Mouse (Mus musculus) large intestine, adult 2 months (tissue): Measurements from ENCODE around the gene Nppb. TPM values are rescaled to one million over a fixed set of nuclear protein-coding genes. Genes with fewer than 3 reads are reported as not detected.

ENCODE experiments used
- DNase-seq: peaks from one replicate; pipeline ENCODE4 v3.0.0-alpha.2; 2012; ENCODE audit warnings: low read depth, low spot score
- WGBS: fragments of 180-500 bp; shearing (Covaris S2); methylation state at CpG from one replicate; pipeline ENCODE4 v1.1.7; 2018; 5-methylcytosine and 5-hydroxymethylcytosine counted together
- polyA plus RNA-seq: library from polyadenylated mRNA; depleted of rRNA; stranded (reverse); fragments of >200 nt; gene quantifications from 2 replicates; pipeline ENCODE4 v1.2.3, GENCODE M21; 2012

Gene Nppb
- polyA plus RNA-seq, 1 experiment, result not detected

DNA sequence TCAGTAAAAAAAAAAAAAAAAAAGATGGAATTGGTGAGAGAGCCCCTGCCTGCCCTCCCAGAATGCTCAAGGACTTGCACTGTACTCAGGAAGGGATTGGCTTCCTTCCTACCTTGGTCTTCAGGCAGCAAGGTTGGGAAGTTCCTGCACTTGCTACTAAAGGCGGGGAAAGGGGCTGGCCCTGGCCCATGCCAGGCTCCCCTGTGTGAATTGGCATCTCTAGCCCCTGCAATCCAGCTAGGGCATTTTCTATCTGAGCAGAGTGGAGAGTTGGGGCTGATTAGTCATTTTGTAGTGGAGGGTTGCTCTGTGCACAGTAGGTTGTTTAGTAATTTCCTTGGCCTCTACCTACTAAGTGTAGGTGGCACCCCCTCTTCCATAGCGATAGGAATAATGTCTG, 16.8 kb upstream of the Nppb start:
- WGBS, result 78% methylated on average over 2 of the region's 2 CpGs
- DNase-seq, result no peak

DNA sequence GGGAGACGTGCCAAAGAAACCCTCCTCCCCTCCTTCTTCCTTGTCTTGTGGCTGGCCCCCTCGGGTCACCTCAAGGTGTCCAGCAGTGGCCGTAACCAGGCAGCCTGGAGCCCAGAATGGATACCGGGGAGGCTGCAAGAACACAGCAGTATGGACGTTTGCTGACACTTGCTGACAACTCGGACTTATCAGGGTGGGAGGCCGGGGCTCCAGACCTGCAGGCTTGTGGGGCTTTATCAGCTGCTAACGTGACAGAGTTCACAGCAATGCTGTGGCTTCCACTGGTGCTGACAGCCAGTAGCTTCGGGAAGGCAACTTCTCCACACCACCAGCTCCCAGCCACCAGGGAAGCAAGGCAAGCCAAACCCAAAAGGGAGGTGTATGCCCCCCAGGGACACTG, 16.3 kb upstream of the Nppb start:
- 46% methylated on average over 9 of the region's 9 CpGs for WGBS

DNA sequence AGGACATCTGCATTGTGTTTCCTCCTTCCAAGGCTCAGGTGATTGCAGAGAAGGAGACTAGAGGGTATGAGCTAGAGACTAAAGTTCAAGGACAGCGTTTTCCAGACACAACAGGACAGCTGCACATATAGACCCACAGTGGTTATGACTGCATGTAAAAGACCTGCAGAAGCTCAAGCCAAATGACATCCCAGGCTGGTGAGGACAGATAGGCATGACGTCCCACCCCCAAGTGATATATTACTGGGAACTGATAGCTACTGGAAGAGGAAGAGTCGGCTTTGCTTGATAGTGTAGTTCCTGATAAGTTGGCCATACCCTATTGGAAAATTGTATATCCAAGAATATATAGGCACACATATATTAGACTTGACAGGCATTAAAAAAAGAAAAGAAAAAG, 9.4 kb upstream of the Nppb start:
- DNase-seq, result no peak
- 73% methylated on average over 3 of the region's 3 CpGs for WGBS

More for the DNA sequence above, 16.3 kb upstream of the Nppb start:
- DNase-seq, result no peak

DNA sequence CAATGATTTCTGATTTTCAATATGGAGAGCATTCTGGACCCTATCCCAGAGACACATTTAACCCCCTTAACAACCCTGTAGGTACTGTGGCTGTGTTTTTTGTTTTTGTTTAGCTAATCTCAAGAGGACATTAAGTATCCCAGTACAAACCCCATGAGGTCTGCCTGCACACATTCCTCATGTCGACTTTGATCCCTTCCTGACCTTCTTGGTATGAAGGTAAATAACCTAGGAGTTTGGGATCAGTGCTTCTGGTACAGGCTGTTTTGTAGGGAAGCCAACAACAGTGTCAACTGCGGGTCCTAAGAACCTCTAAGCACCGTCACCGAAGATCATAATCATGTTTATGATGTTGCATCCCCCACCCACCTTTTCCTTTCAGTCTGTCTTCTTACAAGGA, 7.9 kb upstream of the Nppb start:
- DNase-seq, result no peak
- 70% methylated on average over 4 of the region's 4 CpGs for WGBS

DNA sequence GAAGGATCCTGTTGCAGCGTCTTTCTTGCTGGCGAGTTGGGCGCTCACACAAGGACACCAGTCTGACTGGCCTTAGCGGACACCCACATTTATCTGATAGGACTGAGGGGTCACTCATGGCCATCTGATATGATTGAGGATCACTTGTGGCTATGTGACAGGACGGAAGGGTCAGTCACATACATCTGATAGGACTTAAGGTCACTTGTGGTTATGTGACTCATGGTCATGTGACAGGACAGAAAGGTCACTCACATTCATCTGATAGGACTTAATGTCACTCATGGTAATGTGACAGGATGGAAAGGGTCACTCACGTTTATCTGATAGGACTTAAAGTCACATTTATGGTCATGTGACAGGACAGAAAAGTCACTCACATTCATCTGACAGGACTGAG, 7.2 kb upstream of the Nppb start:
- DNase-seq, result no peak
- WGBS, result 88% methylated on average over 6 of the region's 6 CpGs

DNA sequence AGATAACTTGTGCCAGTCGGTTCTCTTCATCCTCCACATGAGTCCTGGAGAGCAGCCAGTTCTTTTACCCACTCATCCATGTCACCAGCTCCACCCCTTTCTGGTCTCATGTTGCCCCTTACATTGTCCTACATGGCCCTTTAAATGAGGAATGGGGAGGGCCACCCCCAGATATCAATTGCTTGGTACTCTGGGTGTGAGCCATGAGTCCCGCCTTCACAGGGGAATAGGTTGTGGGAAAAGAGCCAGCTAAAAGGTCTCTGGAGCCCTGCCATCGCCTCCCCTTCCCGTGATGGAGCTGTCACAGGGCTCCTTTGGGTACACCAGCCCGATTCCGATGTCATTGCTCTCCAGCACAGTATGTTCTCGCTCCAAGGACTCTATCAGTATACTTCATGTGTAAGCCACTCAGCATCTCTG, 6.1 kb upstream of the Nppb start:
- 69% methylated on average over 7 of the region's 7 CpGs for WGBS

DNA sequence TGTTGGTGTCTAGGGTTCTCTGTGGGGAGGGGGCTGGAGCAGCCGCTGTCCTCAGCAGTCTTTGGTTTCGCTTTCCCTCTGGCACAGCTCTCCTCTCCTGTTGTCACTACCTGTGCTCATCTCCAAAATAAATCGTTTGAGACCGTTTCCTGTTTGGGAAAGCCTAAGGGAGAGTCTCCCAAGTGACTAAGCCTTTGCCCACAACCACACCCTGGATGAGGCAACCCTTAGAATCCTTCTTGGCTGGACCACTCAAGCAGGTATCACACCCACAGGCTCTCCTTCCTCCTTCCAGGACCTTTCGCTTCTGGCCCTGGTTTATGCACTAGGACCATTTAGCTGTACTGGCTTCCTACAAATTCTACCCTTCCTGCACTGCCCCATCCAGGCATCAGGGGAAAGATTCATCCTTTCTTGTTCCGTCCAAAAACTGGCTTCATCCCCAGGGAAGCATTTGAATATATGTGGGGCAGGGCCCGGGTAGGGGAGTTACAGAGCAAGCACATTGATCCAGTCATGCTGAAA, 8.0 kb downstream of the Nppb start:
- 56% methylated on average over 7 of the region's 7 CpGs for WGBS
- DNase-seq, result no peak

More for the DNA sequence above, 6.1 kb upstream of the Nppb start:
- DNase-seq, result no peak

DNA sequence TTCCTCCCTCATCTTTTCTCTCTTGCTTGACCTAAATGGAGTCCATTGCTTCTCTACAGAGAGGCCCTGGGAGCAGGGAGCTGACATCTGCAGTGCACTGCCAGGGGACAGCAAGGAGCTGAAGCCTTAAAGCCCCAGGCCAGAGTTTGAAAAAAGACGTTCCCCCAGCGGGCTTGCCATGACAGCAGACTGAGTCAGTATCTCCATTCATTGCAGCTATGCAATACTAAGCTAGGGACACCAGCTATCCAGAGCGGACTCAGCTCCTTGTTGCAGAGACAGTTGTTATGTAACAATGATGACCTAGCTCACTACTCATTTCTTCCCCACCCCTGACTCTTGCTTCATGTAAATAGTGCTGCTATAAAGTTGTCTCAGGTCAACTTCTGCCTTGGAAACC, 9.7 kb downstream of the Nppb start:
- WGBS, result 85% methylated on average over 3 of the region's 3 CpGs
- DNase-seq, result no peak

DNA sequence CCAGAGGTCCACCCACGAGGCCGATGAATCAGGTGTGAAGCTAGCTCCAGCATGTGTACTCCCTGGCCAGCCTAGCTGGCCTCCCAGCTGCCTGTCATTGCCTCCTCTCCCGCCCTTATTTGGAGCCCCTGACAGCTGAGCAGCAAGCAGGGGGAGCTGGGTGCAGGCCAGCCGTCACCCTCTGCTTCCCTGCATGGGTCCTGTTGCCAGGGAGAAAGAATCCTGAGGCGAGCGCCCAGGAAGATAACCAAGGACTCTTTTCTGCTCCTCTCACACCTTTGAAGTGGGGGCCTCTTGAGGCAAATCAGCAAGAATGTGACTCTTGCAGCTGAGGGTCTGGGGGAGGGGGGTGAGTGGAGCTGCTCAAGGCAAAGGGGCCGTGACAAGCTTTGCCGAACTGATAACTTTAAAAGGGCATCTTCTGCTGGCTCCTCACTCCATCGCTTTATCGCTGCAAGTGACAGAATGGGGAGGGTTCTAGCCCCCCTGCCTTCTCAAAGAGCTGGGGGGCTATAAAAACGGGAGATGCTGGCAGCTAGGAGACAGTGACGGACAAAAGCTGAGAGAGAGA, 14.7 kb downstream of the Nppb start, which contains the start of gene Nppa:
Gene Nppa (plus strand): TSS at position 521 of the 571 bp plus-strand sequence.
- no peak for DNase-seq
- WGBS, result 45% methylated on average over 12 of the region's 12 CpGs

DNA sequence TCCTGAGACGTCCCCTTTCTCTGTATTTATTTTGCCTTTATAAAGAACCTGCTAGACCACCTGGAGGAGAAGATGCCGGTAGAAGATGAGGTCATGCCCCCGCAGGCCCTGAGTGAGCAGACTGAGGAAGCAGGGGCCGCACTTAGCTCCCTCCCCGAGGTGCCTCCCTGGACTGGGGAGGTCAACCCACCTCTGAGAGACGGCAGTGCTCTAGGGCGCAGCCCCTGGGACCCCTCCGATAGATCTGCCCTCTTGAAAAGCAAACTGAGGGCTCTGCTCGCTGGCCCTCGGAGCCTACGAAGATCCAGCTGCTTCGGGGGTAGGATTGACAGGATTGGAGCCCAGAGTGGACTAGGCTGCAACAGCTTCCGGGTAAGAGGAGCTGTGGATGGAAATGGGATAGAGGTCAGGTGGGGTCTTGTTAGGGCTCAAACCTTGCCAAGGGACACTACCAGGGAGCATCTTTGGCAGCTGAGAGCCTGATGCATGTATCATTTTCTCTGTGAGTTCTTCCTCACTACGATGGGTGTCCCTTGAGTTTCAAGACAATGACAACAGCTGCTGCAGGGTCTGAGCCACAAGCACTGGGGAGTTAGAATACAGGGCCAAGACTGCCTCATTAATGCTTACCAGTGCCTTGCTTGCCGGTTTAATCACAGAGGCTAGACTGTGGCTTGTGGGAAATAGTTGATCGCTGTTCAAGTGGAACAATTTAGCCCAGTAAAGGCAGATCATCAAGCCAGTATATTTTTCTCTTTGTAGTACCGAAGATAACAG, 15.6 kb downstream of the Nppb start:
- DNase-seq, result no peak
- WGBS, result 80% methylated on average over 17 of the region's 17 CpGs

DNA sequence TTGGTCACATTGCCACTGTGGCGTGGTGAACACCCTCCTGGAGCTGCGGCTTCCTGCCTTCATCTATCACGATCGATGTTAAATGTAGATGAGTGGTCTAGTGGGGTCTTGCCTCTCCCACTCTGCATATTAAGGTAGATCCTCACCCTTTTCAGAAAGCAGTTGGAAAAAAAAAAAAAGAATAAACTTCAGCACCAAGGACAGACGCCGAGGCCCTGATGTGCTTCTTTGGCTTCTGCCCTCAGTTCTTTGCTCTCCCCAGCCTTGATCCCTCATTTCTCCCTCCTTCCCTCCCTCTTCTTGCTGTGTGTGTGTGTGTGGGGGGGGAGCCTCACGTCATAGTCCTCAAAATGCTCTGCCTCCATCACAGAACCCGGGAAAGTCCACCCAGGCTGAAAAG, 16.3 kb downstream of the Nppb start:
- WGBS, result 50% methylated on average over 8 of the region's 8 CpGs

DNA sequence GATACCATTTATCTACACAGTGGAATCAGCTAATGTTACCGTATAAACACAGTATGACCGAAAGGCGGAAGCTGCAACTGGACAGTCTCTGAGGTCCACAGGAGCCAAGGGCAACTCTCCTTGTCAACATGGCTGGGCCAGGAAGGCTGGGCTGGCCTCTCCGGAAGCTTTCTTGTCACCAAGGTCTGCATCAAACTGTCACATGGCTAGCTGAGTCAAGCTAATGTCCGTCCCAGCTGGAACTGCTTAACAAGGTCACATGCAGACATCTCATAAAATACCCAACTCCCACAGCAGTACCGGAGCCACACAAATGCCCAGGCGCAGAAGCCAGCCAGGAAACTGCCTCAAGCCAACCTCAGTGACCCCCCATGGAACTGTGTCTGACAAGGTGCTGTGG, 18.8 kb downstream of the Nppb start:
- DNase-seq, result no peak
- 83% methylated on average over 7 of the region's 7 CpGs for WGBS

More for the DNA sequence above, 16.3 kb downstream of the Nppb start:
- DNase-seq, result no peak

DNA sequence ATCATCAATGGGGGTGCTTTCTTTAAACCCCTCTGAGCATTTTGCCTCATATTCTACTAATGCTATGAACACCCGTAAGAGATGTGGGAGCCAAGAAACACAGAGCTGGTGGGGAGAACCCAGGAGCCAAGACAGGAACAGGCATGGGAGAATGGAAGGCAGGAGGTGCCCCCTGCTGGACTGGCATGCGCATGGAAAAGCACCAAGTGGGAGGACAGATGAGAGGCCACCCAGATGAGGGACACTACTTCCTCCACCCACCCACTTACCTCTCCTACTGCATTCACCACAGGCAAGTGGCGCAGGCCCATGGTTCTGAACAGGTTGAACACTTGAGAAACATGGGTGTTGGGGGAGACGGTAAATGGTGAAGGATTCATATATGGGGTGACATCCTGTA, 22.8 kb downstream of the Nppb start:
- no peak for DNase-seq
- WGBS, result 79% methylated on average over 4 of the region's 4 CpGs

DNA sequence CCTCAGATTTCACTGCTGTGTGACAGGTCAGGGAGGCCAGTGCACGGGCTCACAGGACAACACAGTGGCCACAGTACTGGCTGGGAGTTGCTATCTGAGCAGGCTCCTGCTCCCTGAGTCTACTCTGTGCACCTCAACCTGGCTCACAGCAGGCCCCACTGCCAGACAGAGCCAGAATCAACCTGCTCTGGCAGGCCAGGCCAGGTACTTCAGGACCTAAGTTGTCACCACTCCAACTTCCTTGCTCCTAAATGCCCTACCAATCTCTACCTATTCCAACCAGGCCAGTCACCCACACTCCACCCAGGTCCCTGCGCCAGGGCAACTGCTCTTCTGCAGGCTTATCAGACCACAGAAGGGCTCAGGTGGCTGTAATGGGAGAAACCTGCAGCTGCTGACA, 24.1 kb downstream of the Nppb start:
- 98% methylated on average over 2 of the region's 2 CpGs for WGBS

DNA sequence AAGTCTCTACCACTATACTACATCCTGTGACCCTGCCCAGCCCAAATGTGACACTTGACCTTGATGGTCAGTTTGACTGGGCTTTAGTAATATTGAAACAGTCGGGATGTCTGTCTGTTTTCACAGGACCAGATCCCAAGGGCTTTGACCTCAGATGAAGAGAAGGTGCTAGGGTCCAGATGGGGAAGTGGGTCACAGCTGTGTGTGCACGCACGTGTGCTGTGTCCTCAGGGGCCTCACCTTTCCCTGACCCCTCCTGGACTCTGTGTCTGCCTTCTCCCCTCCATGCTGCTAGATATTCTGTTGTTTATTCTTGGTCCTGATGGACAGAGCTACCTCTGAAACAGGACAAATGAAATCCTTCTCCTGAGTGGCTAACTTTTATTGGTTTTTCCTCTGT, 25.7 kb downstream of the Nppb start:
- WGBS, result 75% methylated on average over 3 of the region's 3 CpGs
- DNase-seq, result no peak

More for the DNA sequence above, 24.1 kb downstream of the Nppb start:
- no peak for DNase-seq

DNA sequence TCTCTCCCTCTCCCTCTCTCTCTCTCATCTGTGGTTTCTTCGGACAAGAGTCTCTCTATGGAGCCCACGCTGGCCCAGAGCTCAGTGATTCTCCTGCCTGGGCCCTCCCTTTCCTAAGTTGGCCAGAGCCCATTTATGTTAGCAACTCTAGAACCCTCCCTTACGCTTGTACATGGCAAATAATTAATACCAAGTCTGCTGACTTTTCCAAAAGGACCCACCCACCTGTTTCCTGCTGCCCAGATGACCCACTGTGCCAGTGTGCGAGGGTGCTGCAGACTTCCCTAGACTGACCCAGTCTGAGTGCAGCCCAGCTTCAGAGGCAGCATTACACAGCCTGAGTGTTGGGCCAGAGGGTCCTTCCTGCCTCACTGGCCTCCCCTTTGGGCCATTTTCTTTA, 26.6 kb downstream of the Nppb start:
- 84% methylated on average over 4 of the region's 4 CpGs for WGBS
- DNase-seq, result no peak

DNA sequence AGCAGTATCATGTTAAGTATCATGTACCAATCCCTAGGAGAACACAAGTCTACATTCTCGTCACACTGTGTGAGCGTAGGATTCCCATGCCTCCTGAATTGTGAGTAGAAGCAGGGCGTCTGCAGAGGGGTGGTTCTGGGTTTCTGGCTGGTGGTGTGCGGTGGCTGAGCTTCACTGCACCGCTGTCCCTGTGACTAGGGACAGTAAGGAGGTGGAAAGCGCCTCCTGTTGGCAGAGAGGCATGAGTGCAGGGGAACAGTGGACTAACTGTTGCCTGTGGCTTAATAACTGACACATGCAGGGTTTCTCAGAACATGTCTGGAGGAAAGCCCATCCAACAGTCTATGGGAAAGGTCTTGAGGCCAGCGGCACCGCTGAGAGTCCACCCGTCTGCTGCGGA, 29.8 kb downstream of the Nppb start:
- no peak for DNase-seq

DNA sequence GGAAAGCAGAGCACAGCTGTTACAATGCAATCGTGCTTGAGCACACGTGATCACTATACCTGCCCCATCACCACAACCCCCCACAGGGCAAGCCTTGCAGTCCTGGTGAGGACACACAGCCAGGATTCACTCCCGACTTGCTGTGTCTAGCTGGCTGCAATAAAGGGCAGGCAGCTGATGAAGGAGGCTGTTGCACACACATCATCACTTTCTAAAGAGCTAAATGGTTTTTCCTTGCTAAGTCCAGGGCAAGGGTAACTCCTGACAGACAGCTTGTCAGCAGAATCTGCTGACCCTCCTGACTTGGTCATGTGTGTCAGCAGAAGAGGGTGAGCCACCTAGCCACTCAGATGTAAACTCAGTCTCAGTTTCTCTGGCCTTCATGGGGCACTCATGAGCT, 31.4 kb downstream of the Nppb start:
- no peak for DNase-seq
- WGBS, result 71% methylated on average over 3 of the region's 3 CpGs

More for the DNA sequence above, 29.8 kb downstream of the Nppb start:
- 89% methylated on average over 10 of the region's 10 CpGs for WGBS

DNA sequence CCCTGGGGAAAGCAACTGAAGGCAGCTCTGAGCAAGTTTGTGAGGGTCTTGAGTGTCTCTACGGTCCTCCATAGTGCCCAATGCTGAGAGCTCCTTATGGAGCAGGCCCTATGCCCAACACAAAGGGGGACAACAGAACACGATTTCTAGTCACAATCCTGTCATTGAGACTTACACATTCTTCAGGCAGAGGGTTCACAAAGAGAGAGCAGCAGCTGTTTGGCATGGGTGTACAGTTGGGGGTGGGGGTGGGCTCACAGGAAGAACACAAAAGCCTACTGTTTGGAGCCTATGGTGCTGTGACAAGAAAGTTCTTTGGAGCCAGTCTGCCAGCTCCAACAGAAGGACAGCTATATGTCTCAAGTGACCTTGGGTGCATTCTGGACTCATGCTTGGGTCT, 32.8 kb downstream of the Nppb start:
- 78% methylated on average over 2 of the region's 2 CpGs for WGBS
- no peak for DNase-seq

DNA sequence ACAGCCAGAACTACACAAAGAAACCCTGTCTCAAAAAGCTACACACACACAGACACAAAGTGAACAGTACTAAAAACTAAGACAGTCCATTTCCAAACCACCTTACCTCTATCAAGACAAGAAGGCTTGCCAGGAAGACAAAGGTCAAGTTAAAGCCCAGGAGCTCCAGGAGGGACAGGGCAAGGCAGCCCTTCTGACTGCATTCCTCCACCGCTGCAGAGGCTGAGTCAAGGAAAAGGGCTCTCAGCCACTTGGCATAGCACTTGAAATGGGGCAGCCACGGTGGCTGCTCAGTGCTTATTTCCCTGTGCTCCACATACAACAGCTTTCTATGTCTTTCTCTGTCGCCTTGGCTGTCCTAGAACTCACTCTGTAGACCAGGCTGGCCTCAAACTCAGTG, 38.4 kb downstream of the Nppb start:
- DNase-seq, result no peak
- 82% methylated on average over 3 of the region's 3 CpGs for WGBS

DNA sequence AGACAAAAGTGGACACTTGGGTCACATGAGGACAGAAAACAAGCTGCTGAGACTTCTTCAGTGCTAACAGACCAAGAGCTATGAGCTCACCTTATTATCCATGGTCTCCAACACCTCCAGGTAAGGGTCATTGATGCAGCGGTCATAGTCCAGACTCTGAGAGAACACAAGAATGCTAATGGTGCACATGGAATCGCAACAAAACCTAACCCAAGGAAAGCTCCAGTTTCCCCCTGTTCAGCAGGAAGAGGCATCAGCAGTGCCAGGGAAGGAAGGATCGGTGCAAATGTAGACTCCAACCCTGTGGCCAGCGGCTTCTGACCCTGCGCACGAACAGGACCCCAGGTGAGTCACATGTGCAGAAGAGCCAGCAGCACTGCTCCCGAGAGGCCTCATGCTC, 43.7 kb downstream of the Nppb start:
- WGBS, result 95% methylated on average over 7 of the region's 7 CpGs
- DNase-seq, result no peak
